Mouse (Mus musculus) central nervous system, embryonic 11.5 days (tissue): ENCODE data around the gene Gm14418. TPM values are rescaled to one million over a fixed set of nuclear protein-coding genes. Genes with fewer than 3 reads are reported as not detected.

Experiments used
- polyA plus RNA-seq: library from polyadenylated mRNA; depleted of rRNA; stranded (reverse); fragments of >200 nt; gene quantifications from 2 replicates; pipeline ENCODE4 v1.2.3, GENCODE M21; 2012; rRNA removed

Gm14418 gene
- 3.1 and 8.7 TPM in 2 replicates for polyA plus RNA-seq

DNA sequence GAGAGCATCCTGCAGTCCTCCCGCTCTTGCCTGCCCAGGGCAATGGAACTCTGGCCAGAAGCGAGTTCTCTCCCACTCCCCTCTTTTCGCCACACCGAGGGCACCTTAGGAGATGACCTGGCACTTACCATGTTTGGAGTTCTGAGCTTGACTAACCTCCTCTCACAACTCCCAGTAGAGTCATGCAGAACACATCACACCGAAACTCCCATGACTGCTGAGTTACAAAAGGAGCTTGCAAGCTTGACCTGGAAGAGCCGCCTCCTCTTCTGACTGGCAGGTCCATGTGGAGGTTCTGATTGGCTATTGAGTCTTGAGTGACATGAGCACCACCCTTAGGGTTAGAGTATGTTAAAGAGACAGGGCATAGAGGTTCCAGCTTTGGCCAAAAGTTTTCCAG, at the start of gene Gm14418:
TSS of gene Gm14418 (minus strand) at position 225 of the 400 bp plus-strand sequence.

Other genes with a start within 250 kb of the Gm14418 start
- 16.1 and 27.9 TPM in 2 replicates for gene Gm14410, start 191.9 kb downstream of the Gm14418 start, polyA plus RNA-seq
- gene Gm14409, start 131.3 kb downstream of the Gm14418 start, polyA plus RNA-seq: 0.14 TPM in 1 of 2 replicates, not detected in the other
- 0.31 and 0.46 TPM in 2 replicates for gene Gm14412, start 74.0 kb downstream of the Gm14418 start, polyA plus RNA-seq
- 17.2 and 18.5 TPM in 2 replicates for gene Zfp970, start 66.4 kb upstream of the Gm14418 start, polyA plus RNA-seq
- gene Gm14403, start 99.9 kb upstream of the Gm14418 start, polyA plus RNA-seq: 2.2 and 5.5 TPM in 2 replicates
- gene Gm14406, start 179.9 kb upstream of the Gm14418 start, polyA plus RNA-seq: not detected in 2 replicates